Mouse (Mus musculus) frontal cortex, postnatal 14 days (tissue): ENCODE measurements at regions not wholly inside any gene's neighbourhood (a gene's known extent, or its start where the extent isn't known, plus 50 kb on each side); places are given as distances from the start of the nearest gene placed in this dataset.
A peak's percentile ranks its signal among the peaks of the same experiment; 100 is the strongest.

Experiments used
- DNase-seq, 2 experiments: peaks; one replicate each; pipeline ENCODE4 v3.0.0; 2022; ENCODE audit warnings: low spot score in 2 of 2

- DNase-seq, result no peak
These were observed 61.1 kb upstream of the Xpa start for GRCm38 (mm10) chr4:46257061-46257795.

DNA sequence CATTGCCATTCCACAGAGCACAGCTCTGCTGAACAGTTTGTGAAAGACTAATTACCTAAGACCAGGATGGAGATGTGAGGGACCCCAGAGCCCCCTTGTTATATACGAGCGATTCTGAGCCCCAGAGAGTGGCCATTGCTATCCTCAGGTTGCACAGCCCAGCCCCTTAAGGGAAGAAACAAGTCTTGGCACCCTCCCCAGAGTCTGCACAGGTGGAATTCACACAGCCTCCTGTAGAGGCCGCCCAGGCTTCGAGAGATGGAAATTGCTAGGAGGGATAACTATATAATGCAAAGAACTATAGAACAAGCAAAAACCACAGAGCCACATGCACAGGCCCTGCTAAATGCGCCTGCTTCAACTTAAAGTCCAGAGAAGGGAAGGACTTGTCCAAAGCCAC lies 62.7 kb upstream of the Xpa start:
- DNase-seq, result peak in 1 of 2 experiments; percentile 23

DNA sequence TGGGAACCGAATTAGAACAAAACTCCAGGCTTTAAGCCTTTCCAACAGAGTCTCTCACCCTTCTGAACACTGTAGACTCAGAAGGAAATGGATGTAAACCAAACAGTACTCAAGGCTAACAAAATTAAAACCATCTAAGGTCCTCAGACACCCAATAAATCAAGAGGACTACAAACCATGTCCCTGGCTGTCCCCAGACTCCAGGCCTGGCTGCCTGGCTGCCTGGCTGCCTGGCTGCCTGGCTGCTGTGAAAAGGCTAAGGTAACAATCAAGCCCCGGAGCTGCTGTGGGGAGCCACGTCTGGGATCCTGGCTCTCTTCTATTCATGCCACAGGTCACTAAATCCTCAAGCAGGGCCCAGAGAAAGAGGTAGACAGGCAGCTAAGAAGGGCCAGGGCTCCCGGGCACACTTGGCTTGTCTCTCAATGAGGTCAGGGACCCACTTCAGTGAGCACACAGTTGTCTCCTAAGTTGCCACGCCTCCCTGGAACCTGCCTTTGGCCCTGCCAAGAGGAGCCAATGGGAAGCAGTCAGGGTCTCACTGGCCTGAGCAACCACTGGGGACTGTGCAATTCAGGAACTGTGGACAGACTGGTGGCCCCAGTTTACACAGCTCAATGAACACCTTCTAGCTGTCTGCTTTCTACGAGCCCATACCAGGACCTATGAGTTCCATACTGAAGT lies 72.6 kb upstream of the Xpa start:
- no peak for DNase-seq

DNA sequence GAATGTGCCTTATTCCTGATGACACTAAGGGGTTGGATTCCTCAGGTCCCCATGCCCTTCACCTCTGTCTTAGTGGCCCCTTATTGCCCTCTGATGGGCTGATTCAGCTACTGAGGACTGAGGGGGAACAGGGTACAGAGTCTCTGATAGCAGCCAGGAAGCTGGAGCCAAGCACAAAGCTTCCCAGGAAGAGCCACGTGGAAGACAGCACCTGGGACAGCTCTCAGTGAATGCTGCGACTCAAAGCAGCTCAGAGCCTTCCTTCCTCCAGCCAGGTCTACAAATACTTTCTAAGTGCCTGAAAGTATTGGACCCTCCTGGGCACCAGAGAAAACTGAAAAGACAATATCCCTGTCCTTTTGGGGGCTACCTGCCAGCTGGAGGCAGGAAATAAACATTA lies 72.3 kb upstream of the Foxe1 start:
- DNase-seq, result no peak

- no peak for DNase-seq
These were observed 67.6 kb upstream of the Foxe1 start for GRCm38 (mm10) chr4:46275773-46276172.

GRCm38 (mm10) chr4:46276851-46277581 lies 66.4 kb upstream of the Foxe1 start:
- DNase-seq, result no peak

DNA sequence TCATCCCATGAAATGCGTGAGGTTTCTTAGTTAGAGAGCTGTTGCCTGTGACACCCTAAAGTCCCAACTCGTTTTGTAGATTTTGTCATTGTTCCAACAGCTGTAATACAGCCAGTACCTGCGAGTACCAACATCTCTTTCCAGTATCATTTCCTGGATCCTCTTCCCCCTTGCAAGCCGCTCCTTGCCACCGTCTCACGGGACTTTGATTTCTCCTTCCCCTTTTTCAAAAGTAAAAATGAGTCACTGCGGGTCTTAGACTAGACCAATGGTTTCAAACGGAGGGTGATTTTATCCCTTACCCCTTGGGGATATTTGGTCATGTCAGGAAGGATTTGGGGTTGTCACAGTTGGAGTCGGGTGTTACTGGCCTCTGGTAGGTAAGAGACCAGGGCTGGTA lies 56.5 kb upstream of the Foxe1 start:
- DNase-seq, result no peak

- no peak for DNase-seq
These were observed 51.7 kb upstream of the Foxe1 start for GRCm38 (mm10) chr4:46291620-46292254.
